Comparison of ENCODE assay signal across 9 mouse cellular contexts in genomic region chr9:100616947-100617346, GRCm38 (mm10). TPM values are rescaled to one million over a fixed set of nuclear protein-coding genes. Genes with fewer than 3 reads are reported as not detected.
DNase-seq lines count a peak whose midpoint lies in the region; ATAC-seq and TF ChIP-seq lines count a peak whose summit lies in the region.
"Had no signal": no experiment of that assay in that cellular context is flagged by ENCODE, and none has a peak within 500 bp of the region (broad histone marks: within the 10 kb centered on the region; RNA-seq: fewer than 3 reads in every experiment).

No protein-coding gene starts in this region.

- peak; percentile 29 for DNase-seq in embryo, embryonic 11 days
- DNase-seq in embryo, embryonic 10.5 days (ENCODE audit: low spot score): no peak
- peak; percentile 10 for DNase-seq in ovary, postnatal 10 days (ENCODE audit: low spot score)
- no peak for DNase-seq in ovary, postnatal 14 days (ENCODE audit: low spot score)
- peak; percentile 22 to 49 for DNase-seq in heart, postnatal 10 days
- peak; percentile 16 for DNase-seq in lung, postnatal 25 days (ENCODE audit: low spot score)
- no peak for DNase-seq in thymus, postnatal 14 days
- DNase-seq in liver, postnatal 0 days: no peak

- TF ChIP-seq EP300 in liver, postnatal 0 days (IDR thresholded peaks at IDR 0.05; ENCODE audit: low read depth): no peak

- WGBS in liver, postnatal 0 days (ENCODE audit: insufficient replicate concordance): 71% methylated on average over 11 of the region's 11 CpGs

- no peak for ATAC-seq in liver, postnatal 0 days

- no peaks in the 10 kb centered on the region for H3K9me3 ChIP-seq in liver, postnatal 0 days (ENCODE audit: low read length)

- H3K9ac ChIP-seq in liver, postnatal 0 days (replicated peaks): no peak overlapping the region

- H3K27me3 ChIP-seq in liver, postnatal 0 days (ENCODE audit: insufficient read depth, low read length): no peaks in the 10 kb centered on the region

- H3K4me1 ChIP-seq in liver, postnatal 0 days (ENCODE audit: insufficient read depth): no peaks in the 10 kb centered on the region

- no peak for TF ChIP-seq CTCF in liver, postnatal 0 days (IDR thresholded peaks at IDR 0.05; ENCODE audit: low read depth)

- H3K4me3 ChIP-seq in liver, postnatal 0 days (ENCODE audit: low read depth, low read length): no peak overlapping the region

- H3K4me2 ChIP-seq in liver, postnatal 0 days (ENCODE audit: low read depth, low read length): no peak overlapping the region

- intact Hi-C loops in heart, postnatal 10 days (cut with DNase I): no loop called here

- H3K36me3 ChIP-seq in liver, postnatal 0 days (replicated peaks; ENCODE audit: insufficient read depth, low read length): no peaks in the 10 kb centered on the region

- H3K27ac ChIP-seq in liver, postnatal 0 days (ENCODE audit: low read depth): no peak overlapping the region
- H3K27ac ChIP-seq: macrophage had no signal

RNA-seq across cellular contexts. Expression of gene Stag1, which starts 19.3 kb away (rescaled TPM):
- 10 to 100 TPM; 41.3 to 42.6 TPM for total RNA-seq in heart, postnatal 10 days (2021)
- 17.3 and 20.4 TPM in 2 replicates for polyA plus RNA-seq in liver, postnatal 0 days (2015; fragmentation: Nextera tagmentation; extraction: Ambion mirVana)

RNA-seq across cellular contexts. Expression of gene Slc35g2, which starts 46.1 kb away (rescaled TPM):
- total RNA-seq in heart, postnatal 10 days (2021): 1 to 10 TPM; 6.5 to 7.1 TPM
- 1.4 and 1.6 TPM in 2 replicates for polyA plus RNA-seq in liver, postnatal 0 days (2015; fragmentation: Nextera tagmentation; extraction: Ambion mirVana)

Comparison
In these comparisons a context has a peak if more than half of its experiments do, and no peak if none do; other contexts are left out.
1. DNase-seq: peak in embryo, embryonic 11 days (single experiment), ovary, postnatal 10 days (single experiment), heart, postnatal 10 days (2 of 2) and lung, postnatal 25 days (single experiment); none in embryo, embryonic 10.5 days (single experiment), ovary, postnatal 14 days (single experiment), thymus, postnatal 14 days (single experiment) and liver, postnatal 0 days (single experiment).